Mouse (Mus musculus): ENCODE results near the gene Plxna2. TPM values are rescaled to one million over a fixed set of nuclear protein-coding genes. Genes with fewer than 3 reads are reported as not detected.
A peak's percentile ranks its signal among the peaks of the same experiment; 100 is the strongest.

Gene Plxna2
- polyA plus RNA-seq, 1 experiment, result 6.0 TPM

DNA sequence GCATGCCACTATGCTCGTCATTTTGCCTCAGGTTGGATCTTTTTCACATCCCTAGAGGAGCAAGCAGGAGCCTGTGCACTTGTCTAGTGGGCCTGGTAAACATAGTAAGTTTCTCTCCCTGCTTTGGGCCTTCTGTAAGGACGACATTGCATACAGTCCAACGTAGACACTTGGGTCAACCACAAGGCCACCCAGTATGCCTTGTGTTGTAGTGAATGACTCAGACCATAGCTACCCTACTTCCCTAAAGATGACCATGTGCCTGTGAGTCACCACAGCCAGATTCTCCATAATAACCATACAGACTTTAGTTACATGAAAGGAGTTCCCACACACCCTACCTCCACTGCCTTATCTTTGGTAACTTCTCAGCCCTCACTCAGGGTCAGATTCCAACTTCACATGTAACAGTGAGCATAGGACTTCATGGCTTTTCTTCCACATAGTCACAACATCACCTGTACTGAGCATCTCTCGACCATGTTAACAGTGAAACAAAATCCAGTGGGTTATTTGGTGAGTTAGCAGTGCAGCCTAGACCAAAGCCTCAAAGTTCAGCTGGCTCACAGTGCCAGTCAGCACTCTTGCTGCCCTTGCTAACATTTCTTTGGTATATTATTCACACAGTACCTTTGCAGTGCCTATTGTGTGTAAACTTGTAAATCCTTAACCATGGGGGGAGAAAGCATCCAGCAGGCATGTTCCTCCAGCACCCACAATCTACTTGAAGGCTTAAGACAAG, 53.9 kb downstream of the Plxna2 start:
- no peak overlapping the region for H3K4me3 ChIP-seq (ENCODE audit: insufficient read depth, low read depth, low read length)
- H3K4me1 ChIP-seq (ENCODE audit: control insufficient read depth, insufficient read depth, insufficient read length, low read length), result peaks cover 13% of the 10 kb centered on the region
- H3K27ac ChIP-seq (replicated peaks; ENCODE audit: low read depth, low read length), result no peak overlapping the region; the same call in 1 of the 2 replicates

DNA sequence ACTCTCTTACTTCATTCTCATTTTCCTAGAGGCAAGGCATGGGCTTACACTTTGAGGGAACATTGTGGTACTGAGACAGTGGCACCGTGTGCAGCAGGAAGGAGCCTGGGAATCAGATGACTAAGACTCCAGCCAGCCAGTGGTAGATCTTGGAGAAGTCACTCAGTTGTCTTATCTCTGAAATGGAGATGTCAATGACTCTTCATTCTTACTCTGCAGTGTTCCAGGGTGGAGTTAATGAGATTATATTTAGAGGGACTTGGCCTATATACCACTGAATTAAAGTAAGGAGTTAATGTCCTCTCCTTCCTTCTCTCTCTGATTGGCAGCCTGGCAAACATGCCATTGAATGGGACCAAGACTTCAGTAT, 54.5 kb downstream of the Plxna2 start:
- Histone ChIP-seq H3K4me1 (ENCODE audit: control insufficient read depth, insufficient read depth, insufficient read length, low read length) (peaks cover 17% of the 10 kb centered on the region), H3K27ac (replicated peaks; ENCODE audit: low read depth, low read length) (no peak overlapping the region), H3K4me3 (ENCODE audit: insufficient read depth, low read depth, low read length) (no peak overlapping the region)

DNA sequence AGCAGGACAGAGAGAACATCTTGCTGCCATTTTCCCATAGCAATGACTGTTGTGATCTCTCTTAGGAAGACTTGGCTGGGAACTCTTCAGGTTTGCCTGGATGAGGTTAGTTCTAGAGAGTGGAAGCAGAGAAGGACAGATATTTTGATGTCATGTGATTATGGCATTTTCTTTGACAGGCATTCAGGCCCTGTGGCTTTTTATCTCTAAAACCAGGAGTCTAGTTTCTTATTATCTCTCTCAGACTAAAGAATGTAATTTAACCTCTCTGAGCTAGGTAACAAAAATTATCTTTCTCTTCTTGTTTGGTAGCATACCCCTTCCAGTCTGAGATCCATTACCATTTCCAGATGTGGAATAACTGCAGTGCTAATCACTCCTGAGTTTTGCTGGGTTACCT, 55.2 kb downstream of the Plxna2 start:
- Histone ChIP-seq H3K4me1 (ENCODE audit: control insufficient read depth, insufficient read depth, insufficient read length, low read length) (peaks cover 24% of the 10 kb centered on the region), H3K4me3 (ENCODE audit: insufficient read depth, low read depth, low read length) (no peak overlapping the region), H3K27ac (replicated peaks; ENCODE audit: low read depth, low read length) (no peak overlapping the region)

DNA sequence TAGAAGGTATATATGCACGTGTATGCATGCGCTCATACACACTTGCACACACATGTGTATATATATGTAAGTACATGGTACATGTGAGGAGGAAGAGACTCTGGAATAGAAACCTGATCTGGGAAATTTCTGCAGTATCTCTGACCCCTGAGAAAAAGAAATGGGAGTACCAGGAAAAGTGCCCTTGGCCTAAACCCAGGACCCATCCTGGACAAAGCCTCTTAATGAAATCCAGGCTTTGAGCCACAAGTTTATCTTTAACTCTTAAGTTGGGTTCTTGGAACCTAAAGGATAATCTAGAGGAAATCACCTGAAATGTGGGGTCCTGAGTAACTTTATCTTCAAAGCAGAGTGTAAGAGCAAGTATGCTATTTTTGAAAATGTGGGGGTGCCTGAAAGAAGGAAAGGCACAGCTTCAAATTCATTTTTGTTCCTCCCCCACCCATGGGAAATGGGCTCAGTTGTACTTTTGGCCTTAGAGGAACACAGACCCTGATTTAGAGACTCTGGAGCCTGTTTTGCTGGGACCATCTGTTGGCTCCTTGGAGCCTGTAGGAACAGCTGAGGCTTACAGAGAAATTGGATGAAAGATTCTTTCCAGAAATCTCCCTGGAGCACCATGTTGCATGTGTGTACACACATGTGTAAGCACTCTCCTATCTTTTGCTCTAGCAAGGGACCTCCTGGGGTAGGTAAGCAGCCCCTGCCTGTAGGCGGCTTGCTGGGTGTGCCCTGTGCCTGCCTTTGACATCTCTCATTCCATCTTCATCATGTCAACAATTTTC, 57.3 kb downstream of the Plxna2 start:
- H3K4me3 ChIP-seq (ENCODE audit: insufficient read depth, low read depth, low read length), result no peak overlapping the region
- H3K27ac ChIP-seq (replicated peaks; ENCODE audit: low read depth, low read length), result peak overlapping the region; percentile 42; the same call in 1 of the 2 replicates
- peaks cover 40% of the 10 kb centered on the region for H3K4me1 ChIP-seq (ENCODE audit: control insufficient read depth, insufficient read depth, insufficient read length, low read length)

- Histone ChIP-seq H3K27ac (replicated peaks; ENCODE audit: low read depth, low read length) (peak overlapping the region; percentile 42; the same call in 1 of the 2 replicates), H3K4me3 (ENCODE audit: insufficient read depth, low read depth, low read length) (no peak overlapping the region), H3K4me1 (ENCODE audit: control insufficient read depth, insufficient read depth, insufficient read length, low read length) (peaks cover 45% of the 10 kb centered on the region)
These were observed 57.8 kb downstream of the Plxna2 start for GRCm38 (mm10) chr1:194675891-194676200.

DNA sequence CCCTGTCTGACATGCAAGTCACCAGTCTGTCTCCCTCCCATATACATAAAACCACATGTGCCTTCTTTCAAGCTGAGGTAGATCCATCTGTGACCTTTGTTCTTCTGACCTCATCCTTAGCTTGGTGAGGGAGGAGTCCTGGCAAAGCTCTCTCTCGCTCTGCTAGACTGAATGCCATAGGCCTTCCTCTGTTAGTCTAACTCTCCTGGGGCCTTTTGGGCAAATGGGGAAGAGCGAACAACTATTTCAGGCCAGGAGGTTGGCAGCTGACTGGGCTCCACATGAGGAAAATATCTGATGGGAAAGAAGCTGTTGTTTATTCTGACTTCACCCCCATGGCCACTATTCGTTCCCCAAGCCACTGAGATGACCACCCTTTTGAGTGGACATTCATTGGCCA, 59.9 kb downstream of the Plxna2 start:
- Histone ChIP-seq H3K4me3 (ENCODE audit: insufficient read depth, low read depth, low read length) (no peak overlapping the region), H3K4me1 (ENCODE audit: control insufficient read depth, insufficient read depth, insufficient read length, low read length) (peaks cover 46% of the 10 kb centered on the region), H3K27ac (replicated peaks; ENCODE audit: low read depth, low read length) (peak overlapping the region; percentile 93)

DNA sequence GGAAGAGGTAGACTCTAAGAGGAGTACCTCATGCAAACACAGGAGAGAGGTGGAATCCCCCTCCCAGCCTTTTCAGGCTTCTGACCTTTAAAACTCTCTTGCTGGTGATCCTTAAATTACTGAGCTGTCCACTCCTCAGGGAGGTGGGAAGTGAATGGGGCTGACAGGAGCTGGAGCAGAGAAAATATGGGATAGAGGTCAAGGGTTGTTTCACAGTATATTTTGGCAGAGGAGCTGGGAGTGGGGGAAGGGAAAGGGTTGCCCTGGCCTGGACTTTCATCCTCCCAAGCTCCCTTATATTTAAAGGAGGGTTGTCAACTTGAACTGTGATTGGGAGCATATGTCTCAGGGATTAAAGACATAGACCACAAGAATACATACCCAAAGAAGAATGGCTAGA, 61.1 kb downstream of the Plxna2 start:
- Histone ChIP-seq H3K27ac (replicated peaks; ENCODE audit: low read depth, low read length) (peak overlapping the region; percentile 91), H3K4me1 (ENCODE audit: control insufficient read depth, insufficient read depth, insufficient read length, low read length) (peaks cover 48% of the 10 kb centered on the region), H3K4me3 (ENCODE audit: insufficient read depth, low read depth, low read length) (no peak overlapping the region)

DNA sequence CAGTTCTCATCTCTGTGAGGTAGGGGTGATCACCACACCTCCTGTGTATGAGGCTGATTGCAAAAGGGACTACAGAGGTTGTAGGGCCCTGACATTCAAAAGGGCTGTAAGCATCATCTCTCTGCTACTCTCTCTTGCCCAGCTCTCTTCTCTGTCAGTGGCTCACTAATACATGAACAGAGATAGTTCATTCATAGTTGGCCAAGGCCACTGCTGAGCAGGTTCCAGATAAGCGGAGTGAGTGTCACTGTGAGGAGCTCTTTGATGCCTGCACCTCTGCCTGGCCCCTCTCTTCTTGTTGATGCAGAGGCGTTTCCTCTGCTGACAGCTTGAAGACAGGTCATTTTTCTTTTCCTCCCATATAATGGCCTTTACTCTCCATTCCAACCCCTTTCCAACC, 62.1 kb downstream of the Plxna2 start:
- peak overlapping the region; percentile 91 for H3K27ac ChIP-seq (replicated peaks; ENCODE audit: low read depth, low read length)
- H3K4me3 ChIP-seq (ENCODE audit: insufficient read depth, low read depth, low read length), result no peak overlapping the region
- H3K4me1 ChIP-seq (ENCODE audit: control insufficient read depth, insufficient read depth, insufficient read length, low read length), result peaks cover 49% of the 10 kb centered on the region

- no peak overlapping the region for H3K4me3 ChIP-seq (ENCODE audit: insufficient read depth, low read depth, low read length)
- no peak overlapping the region for H3K27ac ChIP-seq (replicated peaks; ENCODE audit: low read depth, low read length)
- H3K4me1 ChIP-seq (ENCODE audit: control insufficient read depth, insufficient read depth, insufficient read length, low read length), result peaks cover 51% of the 10 kb centered on the region
These were observed 64.0 kb downstream of the Plxna2 start for GRCm38 (mm10) chr1:194682021-194682420.

DNA sequence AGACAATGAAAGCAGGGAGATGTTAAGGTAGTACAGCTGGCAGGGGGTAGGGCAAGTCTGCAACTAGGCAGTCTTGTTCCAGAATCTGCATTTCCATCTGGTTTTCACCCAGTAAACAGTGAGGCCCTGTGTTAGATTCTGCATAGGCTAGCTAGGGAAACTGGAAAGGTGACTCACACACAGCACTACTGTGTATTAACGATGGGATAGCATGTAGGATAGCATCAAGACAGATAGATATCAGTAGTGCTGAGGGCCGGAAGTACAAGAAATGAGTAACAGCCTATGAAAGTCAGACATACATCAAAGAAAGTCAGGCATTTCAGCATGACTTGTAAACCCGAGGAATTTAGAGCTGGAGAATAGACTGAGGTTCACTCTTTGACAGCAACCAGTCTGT, 65.1 kb downstream of the Plxna2 start:
- Histone ChIP-seq H3K4me1 (ENCODE audit: control insufficient read depth, insufficient read depth, insufficient read length, low read length) (peaks cover 44% of the 10 kb centered on the region), H3K27ac (replicated peaks; ENCODE audit: low read depth, low read length) (no peak overlapping the region), H3K4me3 (ENCODE audit: insufficient read depth, low read depth, low read length) (no peak overlapping the region)

DNA sequence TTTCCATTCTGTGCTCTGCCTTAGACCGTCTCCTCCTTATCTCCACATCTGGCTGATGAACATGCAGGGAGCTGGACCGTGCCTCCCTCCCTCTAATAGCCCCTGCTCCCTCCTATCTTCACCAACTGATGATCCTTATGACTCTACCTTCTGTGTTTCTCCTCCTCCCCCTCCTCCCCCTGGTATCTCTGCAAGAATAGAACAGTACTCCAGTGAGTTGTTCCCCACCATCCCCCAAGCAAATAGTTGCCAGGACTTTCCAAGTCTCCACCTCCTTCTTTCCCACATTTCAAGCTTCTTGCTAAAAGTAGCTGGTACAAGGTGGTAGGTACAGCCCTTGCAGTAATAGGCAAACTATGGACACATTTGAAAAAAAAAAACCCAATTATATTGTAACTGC, 67.9 kb downstream of the Plxna2 start:
- Histone ChIP-seq H3K27ac (replicated peaks; ENCODE audit: low read depth, low read length) (no peak overlapping the region), H3K4me3 (ENCODE audit: insufficient read depth, low read depth, low read length) (no peak overlapping the region), H3K4me1 (ENCODE audit: control insufficient read depth, insufficient read depth, insufficient read length, low read length) (peaks cover 24% of the 10 kb centered on the region; the same call in 1 of the 2 replicates)

- H3K4me3 ChIP-seq (ENCODE audit: insufficient read depth, low read depth, low read length), result no peak overlapping the region
- no peak overlapping the region; the same call in 1 of the 2 replicates for H3K27ac ChIP-seq (replicated peaks; ENCODE audit: low read depth, low read length)
- H3K4me1 ChIP-seq (ENCODE audit: control insufficient read depth, insufficient read depth, insufficient read length, low read length), result peaks cover 21% of the 10 kb centered on the region; the same call in 1 of the 2 replicates
These were observed 69.7 kb downstream of the Plxna2 start for GRCm38 (mm10) chr1:194687746-194688145.

- H3K27ac ChIP-seq (replicated peaks; ENCODE audit: low read depth, low read length), result no peak overlapping the region; the same call in 1 of the 2 replicates
- H3K4me3 ChIP-seq (ENCODE audit: insufficient read depth, low read depth, low read length), result no peak overlapping the region
- peaks cover 21% of the 10 kb centered on the region; the same call in 1 of the 2 replicates for H3K4me1 ChIP-seq (ENCODE audit: control insufficient read depth, insufficient read depth, insufficient read length, low read length)
These were observed 70.1 kb downstream of the Plxna2 start for GRCm38 (mm10) chr1:194688161-194688560.

DNA sequence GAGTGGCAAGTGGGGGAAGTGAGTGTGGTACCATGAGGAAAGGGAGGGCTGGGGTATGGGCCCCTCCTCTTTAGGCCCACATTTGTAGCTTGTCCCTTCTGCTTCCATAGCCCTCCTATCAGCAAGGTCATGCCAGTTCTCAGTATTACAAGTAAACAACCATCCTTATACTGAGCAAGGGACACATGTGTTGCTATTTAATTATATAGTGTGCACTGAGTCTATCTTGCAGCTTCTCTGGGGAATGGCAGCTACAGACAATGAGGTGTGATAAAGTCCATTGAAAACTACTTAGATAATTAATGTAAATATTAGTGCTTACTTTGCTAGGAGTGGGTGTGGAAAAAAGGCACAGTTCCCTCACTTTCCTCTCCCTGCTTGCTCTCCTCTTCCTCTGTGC, 75.0 kb downstream of the Plxna2 start:
- Histone ChIP-seq H3K27ac (replicated peaks; ENCODE audit: low read depth, low read length) (no peak overlapping the region), H3K4me3 (ENCODE audit: insufficient read depth, low read depth, low read length) (no peak overlapping the region), H3K4me1 (ENCODE audit: control insufficient read depth, insufficient read depth, insufficient read length, low read length) (peaks cover 34% of the 10 kb centered on the region)

GRCm38 (mm10) chr1:194693488-194693887, 75.5 kb downstream of the Plxna2 start:
- H3K4me3 ChIP-seq (ENCODE audit: insufficient read depth, low read depth, low read length), result no peak overlapping the region
- H3K27ac ChIP-seq (replicated peaks; ENCODE audit: low read depth, low read length), result no peak overlapping the region
- peaks cover 36% of the 10 kb centered on the region for H3K4me1 ChIP-seq (ENCODE audit: control insufficient read depth, insufficient read depth, insufficient read length, low read length)

GRCm38 (mm10) chr1:194694805-194695204, 76.8 kb downstream of the Plxna2 start:
- Histone ChIP-seq H3K4me3 (ENCODE audit: insufficient read depth, low read depth, low read length) (no peak overlapping the region), H3K4me1 (ENCODE audit: control insufficient read depth, insufficient read depth, insufficient read length, low read length) (peaks cover 41% of the 10 kb centered on the region), H3K27ac (replicated peaks; ENCODE audit: low read depth, low read length) (no peak overlapping the region)
